Mouse (Mus musculus) neural tube, embryonic 10.5 days (tissue): Measurements from ENCODE around the gene Gpx3.
"Not testable (repeated sequence)": the region's sequence is repeated elsewhere in the genome, so short reads cannot be mapped to it uniquely, and the experiment has no call there.

ENCODE experiments used
- DNase-seq: peaks from one replicate; pipeline ENCODE4 v3.0.0-alpha.2; 2017; ENCODE audit warnings: low spot score; ENCODE audit errors: extremely low spot score

Gpx3 gene

DNA sequence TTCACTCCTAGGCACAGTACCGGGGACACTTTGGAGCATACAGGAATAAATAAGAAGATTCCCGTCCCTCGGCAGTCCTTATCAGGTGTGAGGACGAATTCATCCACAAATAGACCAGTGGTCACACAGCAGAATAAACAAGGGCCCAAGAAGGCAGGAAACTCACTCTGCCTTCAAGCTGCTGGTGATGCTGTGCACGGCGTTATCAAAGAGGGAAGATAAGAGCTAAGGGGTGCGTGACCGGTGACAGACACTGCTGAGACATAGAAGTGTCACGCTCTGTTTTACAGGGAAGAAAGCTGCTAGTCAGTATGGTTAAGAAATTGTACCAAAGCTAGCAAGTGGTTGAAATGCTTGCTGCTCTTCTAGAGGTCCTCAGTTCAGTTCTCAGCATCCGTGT lies 22.3 kb upstream of the Gpx3 start:
- no peak for DNase-seq

DNA sequence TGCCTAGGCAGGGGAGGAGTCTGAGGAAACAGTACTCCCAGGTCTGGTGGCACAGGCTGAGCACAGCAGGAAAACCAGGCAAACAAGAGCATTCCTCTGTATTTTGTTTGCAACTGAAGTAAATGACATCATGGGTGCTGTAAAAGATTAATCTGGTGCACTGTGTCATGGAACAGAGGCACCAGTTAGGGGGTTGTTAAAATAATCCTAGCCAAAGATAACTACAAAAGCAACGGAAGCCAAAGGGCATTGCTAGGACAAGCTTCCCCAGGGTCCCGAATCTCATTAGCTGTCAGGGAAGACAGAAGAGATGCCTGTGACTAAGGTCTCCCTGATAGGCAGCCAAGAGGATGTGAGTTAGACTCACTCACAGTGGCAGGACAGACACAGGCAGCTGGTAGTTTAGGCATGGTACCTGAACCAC lies 21.2 kb upstream of the Gpx3 start:
- DNase-seq = no peak

DNA sequence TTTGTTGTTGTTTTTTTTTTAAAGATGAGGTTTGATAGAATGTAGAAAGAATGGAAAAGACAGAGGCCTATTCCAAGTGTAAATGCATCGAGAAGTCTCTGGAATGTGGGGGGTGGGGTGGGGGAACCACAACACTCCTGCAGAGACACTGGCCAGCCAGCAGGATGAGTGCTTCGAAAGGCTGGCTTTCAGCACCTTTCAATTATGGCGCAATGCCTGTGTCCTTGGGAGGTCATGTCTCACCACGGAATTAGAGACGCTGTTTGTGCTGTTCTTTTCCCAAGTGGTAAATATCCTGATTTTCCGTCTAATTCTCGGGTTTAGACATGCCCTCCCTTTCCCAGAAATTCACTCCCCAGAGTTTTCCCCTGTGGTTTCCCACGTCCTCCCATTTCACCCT lies 19.6 kb upstream of the Gpx3 start:
- no peak for DNase-seq

DNA sequence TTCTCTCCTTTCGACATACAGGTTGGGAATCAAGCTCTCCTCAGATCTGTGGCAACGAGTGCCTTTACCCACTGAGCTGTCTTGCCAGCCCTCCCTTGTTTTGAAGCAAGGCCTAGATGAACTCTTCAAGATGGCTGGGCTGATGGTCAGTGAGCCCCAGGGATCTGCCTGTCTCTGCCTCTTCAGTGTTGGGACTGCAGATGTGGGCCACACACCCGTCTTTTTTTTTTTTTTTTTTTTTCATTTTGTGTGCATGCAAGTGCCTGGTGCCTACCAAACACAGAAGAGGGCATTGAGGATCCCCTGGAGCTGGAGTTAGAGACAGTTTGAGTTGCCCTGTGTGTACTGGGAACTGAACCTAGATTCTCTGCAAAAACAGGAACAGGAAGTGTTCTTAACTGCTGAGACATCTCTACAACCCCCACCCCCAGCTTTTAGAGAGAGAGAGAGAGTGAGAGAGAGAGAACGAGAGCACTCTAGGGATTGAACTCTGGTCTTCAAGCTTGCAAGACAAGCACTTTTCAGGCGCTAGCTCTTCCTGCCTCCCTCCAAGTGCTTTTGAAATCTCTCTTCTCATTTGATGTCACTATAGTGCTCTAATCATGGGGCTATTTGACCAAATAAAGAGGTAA lies 17.9 kb upstream of the Gpx3 start:
- DNase-seq = no peak

DNA sequence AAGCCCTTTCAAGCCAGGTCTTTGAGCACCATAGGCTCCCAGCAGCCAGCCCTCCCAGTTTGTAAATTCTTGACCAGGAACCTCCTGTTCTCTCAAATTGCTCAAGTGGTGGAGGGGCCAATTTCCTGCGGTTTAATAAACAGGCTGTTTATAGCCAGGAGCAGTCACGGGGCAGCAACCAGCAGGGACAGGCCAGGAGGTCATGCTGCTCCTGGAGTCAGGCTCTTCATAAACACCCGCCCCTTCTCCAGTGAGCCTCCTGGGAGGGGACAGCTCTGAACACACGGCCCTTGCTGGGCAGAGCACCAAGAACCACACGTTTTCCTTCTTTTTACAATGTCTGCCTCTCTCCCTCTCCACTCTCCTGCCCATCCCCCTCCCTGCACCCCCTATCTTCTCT lies 17.3 kb upstream of the Gpx3 start:
- DNase-seq = no peak

DNA sequence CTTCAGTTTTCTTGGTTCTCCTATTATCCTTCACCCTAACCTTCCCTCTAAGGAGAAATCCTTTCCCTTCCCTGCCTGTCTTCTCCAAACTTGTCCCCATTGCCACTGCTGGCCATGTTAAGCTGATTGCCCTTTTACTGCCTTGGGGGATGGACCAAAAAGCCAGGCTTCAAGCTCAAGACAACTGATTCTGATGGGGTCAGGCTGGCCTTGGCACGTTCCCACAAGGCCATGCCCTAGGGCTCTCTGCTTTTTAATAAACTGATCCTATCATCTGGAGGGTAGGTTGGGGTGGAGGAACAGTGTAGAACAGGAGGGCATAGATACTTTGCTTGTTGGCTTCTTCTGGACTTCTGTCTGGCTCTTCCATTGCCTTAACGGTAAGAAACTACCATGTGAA lies 16.8 kb upstream of the Gpx3 start:
- DNase-seq = no peak

DNA sequence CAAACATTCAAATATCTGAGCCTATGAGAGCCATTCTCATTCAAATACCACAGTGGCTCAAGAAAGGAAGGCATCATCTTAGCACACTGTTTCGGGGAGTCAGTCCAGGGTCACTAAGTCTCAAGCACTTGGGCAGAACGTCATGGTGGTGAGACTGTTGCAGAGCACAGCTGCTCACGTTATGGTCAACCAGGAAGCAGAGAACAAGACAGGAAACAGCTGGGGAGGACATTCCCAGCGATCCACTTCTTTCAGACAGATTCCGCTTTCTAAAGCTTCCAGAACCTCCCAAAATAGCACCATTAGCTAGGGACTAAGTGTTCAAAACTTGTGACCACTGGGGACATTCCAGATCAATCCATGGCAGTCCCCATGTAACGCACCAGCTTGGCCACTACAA lies 14.3 kb upstream of the Gpx3 start:
- no peak for DNase-seq

DNA sequence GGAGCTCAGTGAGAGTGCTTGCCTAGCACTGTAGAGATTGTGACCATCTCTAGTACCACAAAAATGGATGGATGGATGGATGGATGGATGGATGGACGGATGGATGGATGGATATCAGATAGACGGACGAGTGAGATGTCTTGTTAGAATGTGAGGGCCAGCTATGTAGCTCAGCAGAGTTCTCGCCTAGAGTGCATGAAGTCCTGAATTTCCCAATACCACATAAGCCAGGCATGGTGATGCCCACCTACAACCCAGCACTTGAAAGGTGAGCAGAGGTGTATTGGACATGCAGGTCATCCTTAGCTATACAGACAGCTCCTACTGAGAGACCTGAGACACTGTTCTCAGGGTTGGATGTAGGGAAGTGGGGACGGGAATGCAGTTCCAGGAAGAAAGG lies 10.9 kb upstream of the Gpx3 start:
- DNase-seq = no peak

DNA sequence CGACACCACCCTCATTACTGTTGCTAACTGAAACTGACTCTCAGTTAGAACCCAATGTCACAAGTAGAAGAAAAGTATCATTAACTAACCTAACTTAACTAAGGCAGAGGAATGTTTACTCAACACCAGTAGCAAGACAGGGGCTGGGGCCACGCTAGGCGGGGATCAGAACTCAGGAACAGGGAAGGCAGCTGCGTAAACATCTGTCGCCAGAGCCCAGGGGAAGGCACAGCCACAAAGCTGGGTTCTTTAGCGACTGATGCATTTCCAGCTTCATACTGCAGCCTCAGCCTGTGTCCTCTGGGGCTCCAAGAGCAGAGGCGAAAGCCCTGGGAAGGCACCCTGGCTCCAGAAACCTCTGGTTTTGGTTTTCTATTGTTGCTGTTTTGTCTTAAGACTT lies 10.2 kb upstream of the Gpx3 start:
- no peak for DNase-seq

DNA sequence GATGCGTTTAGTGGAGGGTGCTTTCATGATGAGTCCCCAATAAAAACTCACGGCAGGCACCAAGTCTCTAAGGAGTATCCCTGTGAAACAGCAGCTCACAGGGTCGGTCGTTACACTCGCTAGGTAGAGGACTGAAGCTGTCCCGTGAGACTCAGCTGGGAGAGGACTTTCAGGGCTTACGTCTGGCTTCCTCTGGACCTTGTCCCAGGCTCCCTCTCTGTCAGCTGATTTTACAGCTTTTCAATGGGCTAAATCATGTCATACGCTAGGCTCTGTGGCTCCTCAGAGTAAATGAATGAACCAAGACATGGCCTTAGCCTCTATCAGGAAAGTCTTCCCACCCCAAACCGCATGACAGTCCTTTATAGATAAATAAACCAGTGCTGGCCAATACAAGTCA lies 7.7 kb upstream of the Gpx3 start:
- DNase-seq = no peak

DNA sequence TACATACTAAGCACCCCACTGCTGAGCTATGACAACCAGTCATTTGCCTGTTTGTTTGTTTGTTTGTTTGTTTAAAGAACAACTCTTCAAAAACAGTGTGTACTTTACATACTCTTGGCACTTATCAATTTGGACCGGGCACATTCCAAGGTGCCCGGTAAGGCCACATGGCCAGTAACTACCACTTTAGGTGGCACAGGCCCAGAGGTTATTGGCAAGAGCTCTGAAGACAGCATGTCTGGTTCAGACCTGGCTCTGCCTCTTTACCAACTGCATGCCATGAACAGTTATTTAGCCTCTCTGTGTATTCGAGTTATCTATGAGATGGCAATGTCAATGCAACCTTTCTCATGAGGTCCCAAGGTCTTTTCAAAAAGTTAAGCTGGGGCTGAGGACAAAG lies 5.6 kb upstream of the Gpx3 start:
- DNase-seq = not testable (repeated sequence)

DNA sequence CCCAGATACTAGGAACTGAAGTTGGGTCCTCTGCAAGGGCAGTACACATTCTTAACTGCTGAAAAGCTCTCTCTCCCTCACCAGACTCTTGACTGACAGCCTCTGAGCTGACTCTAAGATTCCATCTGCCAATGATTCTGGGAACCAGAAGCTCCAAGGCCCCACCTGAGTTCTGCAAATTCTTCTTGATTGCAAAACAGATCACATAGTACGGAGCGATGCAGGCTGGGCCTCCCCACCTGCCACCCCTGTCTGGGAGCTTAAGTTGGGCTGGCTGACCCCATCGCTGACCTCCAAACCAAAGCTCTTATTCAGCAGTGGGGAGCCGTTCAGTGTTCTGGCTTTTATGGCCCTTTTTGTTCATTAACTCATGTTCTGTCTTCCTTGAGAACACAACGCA lies 4.8 kb upstream of the Gpx3 start:
- DNase-seq = no peak

DNA sequence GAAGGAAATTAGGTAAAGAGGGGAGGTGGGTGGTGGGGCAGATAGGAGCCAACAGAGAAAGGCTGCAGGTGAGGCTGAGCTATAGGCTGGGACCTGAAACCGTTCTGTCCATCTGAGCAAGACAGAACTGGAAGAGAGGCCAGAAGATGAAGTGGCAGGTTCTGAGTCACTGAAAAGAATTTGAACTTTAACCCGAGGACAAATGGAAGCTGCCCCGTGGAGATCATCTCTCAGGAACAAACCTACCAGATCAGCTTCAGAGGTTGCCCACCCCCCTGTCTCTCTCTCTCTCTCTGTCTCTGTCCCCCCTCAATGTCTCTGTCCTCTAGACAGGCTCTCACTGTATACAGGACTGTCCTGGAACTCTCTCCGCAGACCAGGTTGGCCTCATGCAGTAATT lies 2.6 kb upstream of the Gpx3 start:
- no peak for DNase-seq

DNA sequence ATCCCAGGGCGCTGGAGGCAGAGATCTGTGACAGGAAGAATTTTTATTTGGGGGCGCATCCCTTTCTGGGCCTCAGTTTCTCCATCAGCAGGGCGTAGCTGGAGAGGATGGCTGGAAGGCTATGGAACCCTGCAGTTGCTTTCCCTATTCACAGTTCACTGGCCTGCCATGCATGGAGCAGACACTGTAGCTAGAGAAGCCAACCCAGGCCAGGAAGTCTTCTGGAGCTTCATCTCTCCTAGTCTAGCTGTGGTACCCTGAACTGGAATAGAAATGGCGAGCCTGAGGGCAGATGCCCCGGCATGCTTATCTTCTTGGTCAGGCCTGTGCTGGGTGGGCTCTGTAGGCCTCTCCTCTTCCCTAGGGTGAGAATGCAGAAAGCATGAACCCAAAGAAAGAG lies 1.1 kb downstream of the Gpx3 start:
- DNase-seq = no peak

DNA sequence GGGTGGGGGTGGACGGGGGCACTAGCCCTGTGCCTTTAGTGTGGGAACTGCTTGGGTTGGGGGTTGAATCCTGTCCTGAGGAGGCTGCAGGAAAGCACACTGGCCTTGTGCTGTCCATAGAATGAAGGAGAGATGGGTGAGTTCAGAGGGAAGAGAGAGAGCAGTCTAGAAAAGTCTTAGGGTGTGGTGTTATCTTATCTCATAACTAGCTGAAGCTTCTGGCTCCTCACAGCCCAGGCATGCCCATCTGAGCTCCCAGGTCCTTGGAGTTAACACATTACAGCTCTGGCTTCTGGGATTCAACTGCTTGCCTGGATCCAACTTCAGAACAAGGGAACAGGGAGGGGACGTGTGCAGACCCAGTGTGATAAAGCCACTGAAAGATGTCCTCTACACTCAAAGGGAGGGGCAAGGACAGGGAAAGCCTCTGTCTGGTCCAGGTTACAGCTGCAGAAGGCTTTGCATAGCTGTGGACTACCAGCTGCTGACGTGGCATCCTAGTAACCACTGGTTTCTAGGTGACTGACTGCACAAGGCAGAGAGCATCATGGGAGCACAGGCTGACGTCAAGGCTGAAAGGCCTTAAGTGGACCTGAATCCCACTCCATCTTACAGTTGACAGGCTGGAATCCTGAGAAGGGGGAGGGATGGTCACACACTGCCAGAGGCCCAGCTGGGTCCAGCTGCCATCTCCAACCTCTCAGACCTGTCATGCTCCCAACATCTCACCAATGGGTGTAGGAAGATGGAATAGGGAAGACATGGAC lies 1.9 kb downstream of the Gpx3 start:
- DNase-seq = peak; percentile 33

DNA sequence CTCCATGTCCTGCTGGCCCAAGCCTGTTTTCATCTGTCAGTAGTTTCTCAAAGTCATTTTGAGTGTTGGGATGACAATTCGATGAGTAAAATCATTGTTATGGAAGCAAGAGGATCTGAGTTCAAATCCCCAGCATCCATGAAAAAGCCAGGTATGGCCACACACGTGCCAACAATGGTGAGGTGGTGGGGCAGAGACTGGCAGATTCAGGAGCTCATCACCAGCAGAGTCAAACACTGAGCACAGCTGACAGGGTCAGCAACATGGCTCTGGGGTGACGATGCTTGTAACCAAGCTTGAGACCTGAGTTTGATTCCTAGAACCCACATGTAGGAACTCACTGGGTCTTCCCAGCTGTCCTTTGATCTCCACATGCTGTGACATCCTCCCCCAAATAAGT lies 2.8 kb downstream of the Gpx3 start:
- DNase-seq = no peak

DNA sequence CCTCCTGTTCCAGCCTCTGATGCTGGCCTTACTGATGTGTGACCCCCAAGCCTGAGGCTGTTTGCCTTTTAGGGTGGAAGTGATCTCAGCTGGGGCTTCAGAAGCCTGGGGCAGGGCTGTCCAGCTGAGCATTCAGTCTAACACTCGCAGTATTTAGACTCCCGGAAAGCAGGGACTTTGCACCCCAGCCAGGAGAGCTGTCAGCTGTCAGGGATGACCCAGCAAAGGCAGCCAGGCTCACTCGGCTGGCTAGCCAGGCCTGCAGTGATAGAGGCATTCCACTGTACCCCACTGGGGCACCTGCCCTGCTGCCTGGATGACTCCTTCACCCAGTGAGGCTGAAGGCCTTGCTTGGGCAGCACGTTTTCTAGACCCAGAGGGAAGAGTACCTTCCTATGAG lies 3.7 kb downstream of the Gpx3 start:
- DNase-seq = no peak

DNA sequence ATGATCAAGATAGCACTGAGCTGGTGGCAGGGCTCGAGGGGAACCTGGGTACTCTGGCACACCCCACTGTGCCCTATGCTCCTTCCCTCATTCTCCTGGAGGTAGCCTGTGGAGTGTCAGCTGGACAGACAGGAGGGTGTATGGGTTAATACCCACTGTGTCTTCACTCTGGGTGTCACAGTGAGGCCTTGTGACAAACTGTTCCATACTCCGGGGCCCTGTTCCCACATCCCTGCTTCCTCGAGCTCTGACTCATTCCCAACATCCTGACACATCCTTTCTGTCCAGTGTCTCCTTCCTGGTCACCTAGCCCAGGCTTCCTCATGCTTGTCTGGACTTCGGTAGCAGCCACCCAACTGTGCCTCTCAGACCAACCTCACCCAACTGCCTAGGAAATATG lies 4.2 kb downstream of the Gpx3 start:
- DNase-seq = no peak

DNA sequence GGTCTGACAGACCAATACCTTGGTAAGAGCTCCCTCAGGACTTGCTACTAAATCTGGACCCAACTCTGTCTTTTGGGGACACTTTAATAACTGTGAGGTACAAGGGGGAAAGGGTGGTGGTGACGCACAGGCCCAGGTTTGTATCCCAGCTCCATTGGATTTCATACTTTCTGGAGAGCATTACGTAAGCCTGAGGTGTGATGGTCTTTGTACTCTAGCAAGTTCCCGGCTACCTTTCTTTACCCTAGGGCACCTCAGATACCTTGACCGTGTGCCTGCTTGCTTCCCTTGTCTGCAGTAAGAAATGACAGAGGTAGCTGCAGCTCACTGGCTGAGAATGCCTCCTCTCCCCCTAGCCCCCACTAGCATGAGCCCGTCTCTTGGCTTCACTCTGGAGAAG lies 5.0 kb downstream of the Gpx3 start:
- no peak for DNase-seq

DNA sequence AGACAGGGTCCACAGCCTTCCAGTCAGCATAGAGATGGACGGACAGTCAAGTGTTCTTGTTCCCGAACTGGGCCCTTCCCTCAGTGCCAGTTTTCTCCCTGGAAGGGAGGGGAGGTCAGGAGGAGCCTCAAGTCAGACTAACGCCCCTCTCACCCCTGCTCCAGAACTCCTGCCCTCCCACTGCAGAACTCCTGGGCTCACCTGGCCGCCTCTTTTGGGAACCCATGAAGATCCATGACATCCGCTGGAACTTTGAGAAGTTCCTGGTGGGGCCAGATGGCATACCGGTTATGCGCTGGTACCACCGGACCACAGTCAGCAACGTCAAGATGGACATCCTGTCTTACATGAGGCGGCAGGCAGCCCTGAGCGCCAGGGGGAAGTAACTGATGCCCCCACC lies 7.0 kb downstream of the Gpx3 start:
- no peak for DNase-seq

DNA sequence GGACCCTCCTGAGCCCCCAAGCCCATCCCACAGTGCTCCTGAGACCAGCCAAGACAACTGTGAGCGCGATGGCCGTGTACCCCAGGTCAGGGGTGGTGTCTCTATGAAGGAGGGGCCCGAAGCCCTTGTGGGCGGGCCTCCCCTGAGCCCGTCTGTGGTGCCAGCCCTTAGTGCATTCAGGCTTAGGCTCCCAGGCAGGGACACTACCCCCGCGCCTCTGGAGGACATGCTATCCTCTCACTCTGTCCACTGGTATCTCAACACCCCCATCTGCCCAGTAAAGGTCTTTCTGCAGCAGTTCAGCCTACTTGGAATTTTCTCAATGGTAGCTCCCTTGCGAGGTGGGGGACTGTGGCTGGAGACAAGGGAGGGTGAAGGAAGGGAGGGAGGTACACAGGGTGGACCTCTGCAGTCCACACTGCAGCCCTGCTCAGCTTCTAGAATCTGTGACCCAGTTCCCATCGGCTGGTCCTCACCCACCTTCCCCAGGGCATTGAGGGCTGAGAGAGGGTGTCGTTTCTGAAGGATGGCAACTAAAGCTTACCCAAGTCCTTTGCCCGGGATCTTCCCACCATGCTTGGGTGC lies 7.9 kb downstream of the Gpx3 start:
- no peak for DNase-seq

DNA sequence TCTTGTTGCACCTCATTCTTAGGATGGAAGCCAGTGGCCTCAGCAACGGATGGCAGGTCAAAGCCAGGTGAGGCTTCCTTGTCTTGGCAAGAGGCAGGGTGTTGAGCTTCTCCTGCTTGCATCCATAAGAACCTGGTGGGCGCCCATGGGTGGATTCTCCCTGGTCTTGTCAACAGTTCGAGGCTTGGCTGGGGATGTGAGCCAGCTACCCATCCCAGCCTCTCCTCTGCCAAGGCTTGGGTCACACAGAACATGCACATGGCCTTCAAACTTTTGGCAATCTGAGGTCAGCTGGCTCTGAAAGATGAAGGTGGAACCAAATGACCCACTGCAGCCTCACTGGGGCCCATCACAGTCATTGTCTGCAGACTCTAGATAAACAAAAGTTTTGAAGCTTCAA lies 8.9 kb downstream of the Gpx3 start:
- DNase-seq = no peak
